Mouse (Mus musculus): Measurements from ENCODE around the gene Shc4. TPM values are rescaled to one million over a fixed set of nuclear protein-coding genes. Genes with fewer than 3 reads are reported as not detected.

The Shc4 gene
- 0.71 and 0.77 TPM in 2 replicates for polyA plus RNA-seq (2014; fragmentation: Nextera tagmentation; extraction: Ambion mirVana)

DNA sequence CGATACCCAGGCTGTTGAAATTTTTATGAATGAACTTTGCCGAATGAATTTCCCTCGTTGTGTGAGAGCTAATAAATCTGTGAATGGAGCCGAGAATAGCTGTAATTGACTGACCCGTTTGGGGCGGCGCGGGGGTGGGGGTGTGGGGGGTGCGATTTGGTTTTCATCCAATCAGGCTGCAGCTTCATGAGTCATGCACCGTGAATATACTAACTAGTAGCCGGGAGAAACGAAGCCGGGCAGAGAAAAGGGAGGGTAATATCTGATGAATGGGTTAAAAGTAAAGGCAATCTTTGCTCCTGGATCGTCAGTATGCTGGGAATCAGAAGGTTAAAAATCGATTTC lies at the start of gene Shc4:
TSS of gene Shc4 (minus strand) at position 63 of the 345 bp plus-strand sequence.
- Histone ChIP-seq H3K9ac (ENCODE audit: low read depth, low read length) (no peak within 1 kb of the TSS), H3K27ac (ENCODE audit: low read depth, low read length) (no peak within 1 kb of the TSS), H3K27me3 (replicated peaks; ENCODE audit: control insufficient read depth, insufficient read depth, low read length) (peaks cover 44% of the 10 kb centered on the region), H3K36me3 (ENCODE audit: control insufficient read depth, insufficient read depth, low read length) (no peaks in the 10 kb centered on the region), H3K4me3 (ENCODE audit: low read depth, low read length) (peak within 1 kb of the TSS; percentile 50), H3K4me2 (peak within 1 kb of the TSS; percentile 83), H3K9me3 (ENCODE audit: control insufficient read depth, low read length) (no peaks in the 10 kb centered on the region), H3K4me1 (replicated peaks; ENCODE audit: control insufficient read depth, insufficient read depth, low read length) (no peaks in the 10 kb centered on the region; the same call in 1 of the 2 replicates)
- ATAC-seq (replicated peaks; ENCODE audit: low FRiP score) (0 out of 2 replicates have a peak, but pooled peaks have one; percentile 37), DNase-seq (ENCODE audit: low spot score) (no peak)
- under 1% methylated on average over 15 of the region's 15 CpGs for WGBS

DNA sequence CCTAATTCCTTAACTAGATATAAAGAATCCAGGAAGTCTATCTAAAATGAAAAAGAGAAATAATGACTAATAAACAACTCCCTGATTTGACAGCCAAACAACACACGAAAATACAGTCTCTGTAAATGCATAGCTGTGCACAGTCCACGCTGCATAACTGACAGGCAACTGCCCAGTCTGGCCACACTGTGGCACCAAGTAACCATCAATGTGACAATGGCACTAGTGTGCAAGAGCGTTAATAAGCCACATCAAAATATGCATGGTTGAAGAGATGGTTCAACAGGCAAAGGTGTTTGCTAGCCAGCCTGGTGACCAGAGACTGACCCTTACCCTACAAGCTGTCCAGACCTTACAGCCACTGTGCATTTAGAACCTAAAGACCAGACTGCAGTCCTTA lies 41.1 kb upstream of the Shc4 start:
- Histone ChIP-seq H3K36me3 (ENCODE audit: control insufficient read depth, insufficient read depth, low read length) (peaks cover 9% of the 10 kb centered on the region; the same call in 1 of the 2 replicates), H3K9me3 (ENCODE audit: control insufficient read depth, low read length) (no peaks in the 10 kb centered on the region), H3K4me1 (replicated peaks; ENCODE audit: control insufficient read depth, insufficient read depth, low read length) (no peaks in the 10 kb centered on the region), H3K27ac (ENCODE audit: low read depth, low read length) (no peak overlapping the region), H3K4me2 (no peak overlapping the region), H3K4me3 (ENCODE audit: low read depth, low read length) (no peak overlapping the region), H3K27me3 (replicated peaks; ENCODE audit: control insufficient read depth, insufficient read depth, low read length) (no peaks in the 10 kb centered on the region), H3K9ac (ENCODE audit: low read depth, low read length) (no peak overlapping the region)
- DNase-seq (ENCODE audit: low spot score) (no peak), ATAC-seq (replicated peaks; ENCODE audit: low FRiP score) (no peak)
- WGBS, result 82% methylated on average over 3 of the region's 3 CpGs

- no peak overlapping the region for H3K4me3 ChIP-seq (ENCODE audit: low read depth, low read length)
- no peaks in the 10 kb centered on the region for H3K9me3 ChIP-seq (ENCODE audit: control insufficient read depth, low read length)
- H3K4me2 ChIP-seq, result no peak overlapping the region
- no peaks in the 10 kb centered on the region for H3K27me3 ChIP-seq (replicated peaks; ENCODE audit: control insufficient read depth, insufficient read depth, low read length)
- peaks cover 9% of the 10 kb centered on the region; the same call in 1 of the 2 replicates for H3K36me3 ChIP-seq (ENCODE audit: control insufficient read depth, insufficient read depth, low read length)
- WGBS, result 93% methylated on average over 5 of the region's 5 CpGs
- no peak overlapping the region for H3K27ac ChIP-seq (ENCODE audit: low read depth, low read length)
- DNase-seq (ENCODE audit: low spot score), result no peak
- H3K4me1 ChIP-seq (replicated peaks; ENCODE audit: control insufficient read depth, insufficient read depth, low read length), result no peaks in the 10 kb centered on the region
- no peak overlapping the region for H3K9ac ChIP-seq (ENCODE audit: low read depth, low read length)
- ATAC-seq (replicated peaks; ENCODE audit: low FRiP score), result no peak
Observed at GRCm38 (mm10) chr2:125764531-125764930, 40.6 kb upstream of the Shc4 start.

- Histone ChIP-seq H3K4me1 (replicated peaks; ENCODE audit: control insufficient read depth, insufficient read depth, low read length) (no peaks in the 10 kb centered on the region), H3K27me3 (replicated peaks; ENCODE audit: control insufficient read depth, insufficient read depth, low read length) (no peaks in the 10 kb centered on the region), H3K4me3 (ENCODE audit: low read depth, low read length) (no peak overlapping the region), H3K9me3 (ENCODE audit: control insufficient read depth, low read length) (no peaks in the 10 kb centered on the region), H3K4me2 (no peak overlapping the region), H3K36me3 (ENCODE audit: control insufficient read depth, insufficient read depth, low read length) (peaks cover 29% of the 10 kb centered on the region), H3K9ac (ENCODE audit: low read depth, low read length) (no peak overlapping the region), H3K27ac (ENCODE audit: low read depth, low read length) (no peak overlapping the region)
- 96% methylated on average over 2 of the region's 2 CpGs for WGBS
- no peak for ATAC-seq (replicated peaks; ENCODE audit: low FRiP score)
- DNase-seq (ENCODE audit: low spot score), result no peak
Observed at GRCm38 (mm10) chr2:125749330-125749729, 25.4 kb upstream of the Shc4 start.

DNA sequence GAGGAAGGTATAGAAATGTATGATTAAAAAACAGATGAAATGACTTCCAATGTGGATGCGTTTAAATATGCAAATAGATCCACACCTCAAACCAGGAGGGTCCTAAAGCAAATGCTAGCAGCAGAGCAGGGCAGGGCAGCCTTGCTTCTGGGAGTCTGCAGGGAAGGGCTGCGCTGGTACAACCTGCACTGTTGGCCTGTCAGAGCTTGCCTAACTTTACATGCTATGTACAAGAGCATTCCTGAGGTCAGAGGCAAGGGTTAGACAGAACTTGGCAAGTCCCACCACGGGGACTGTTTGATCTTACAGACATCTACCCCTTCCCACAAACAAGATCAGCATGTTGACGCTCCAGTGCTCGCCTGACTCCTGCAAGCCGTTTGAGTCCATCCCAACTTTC lies 15.4 kb upstream of the Shc4 start:
- 86% methylated on average over 6 of the region's 6 CpGs for WGBS

GRCm38 (mm10) chr2:125738718-125739117 lies 14.8 kb upstream of the Shc4 start:
- no peak for ATAC-seq (replicated peaks; ENCODE audit: low FRiP score)
- H3K4me2 ChIP-seq, result no peak overlapping the region
- H3K27ac ChIP-seq (ENCODE audit: low read depth, low read length), result no peak overlapping the region
- no peak overlapping the region for H3K4me3 ChIP-seq (ENCODE audit: low read depth, low read length)
- 82% methylated on average over 5 of the region's 5 CpGs for WGBS
- no peaks in the 10 kb centered on the region for H3K27me3 ChIP-seq (replicated peaks; ENCODE audit: control insufficient read depth, insufficient read depth, low read length)
- H3K36me3 ChIP-seq (ENCODE audit: control insufficient read depth, insufficient read depth, low read length), result peaks cover 4% of the 10 kb centered on the region; the same call in 1 of the 2 replicates
- no peak overlapping the region for H3K9ac ChIP-seq (ENCODE audit: low read depth, low read length)
- peaks cover 2% of the 10 kb centered on the region; the same call in 1 of the 2 replicates for H3K4me1 ChIP-seq (replicated peaks; ENCODE audit: control insufficient read depth, insufficient read depth, low read length)
- no peaks in the 10 kb centered on the region for H3K9me3 ChIP-seq (ENCODE audit: control insufficient read depth, low read length)
- DNase-seq (ENCODE audit: low spot score), result no peak

More for the DNA sequence above, 15.4 kb upstream of the Shc4 start:
- Histone ChIP-seq H3K4me2 (no peak overlapping the region), H3K27me3 (replicated peaks; ENCODE audit: control insufficient read depth, insufficient read depth, low read length) (no peaks in the 10 kb centered on the region), H3K27ac (ENCODE audit: low read depth, low read length) (no peak overlapping the region), H3K4me3 (ENCODE audit: low read depth, low read length) (no peak overlapping the region), H3K9ac (ENCODE audit: low read depth, low read length) (no peak overlapping the region), H3K9me3 (ENCODE audit: control insufficient read depth, low read length) (no peaks in the 10 kb centered on the region), H3K4me1 (replicated peaks; ENCODE audit: control insufficient read depth, insufficient read depth, low read length) (peaks cover 2% of the 10 kb centered on the region; the same call in 1 of the 2 replicates), H3K36me3 (ENCODE audit: control insufficient read depth, insufficient read depth, low read length) (peaks cover 8% of the 10 kb centered on the region)
- ATAC-seq (replicated peaks; ENCODE audit: low FRiP score) (no peak), DNase-seq (ENCODE audit: low spot score) (no peak)

GRCm38 (mm10) chr2:125736025-125736343 lies 12.0 kb upstream of the Shc4 start:
- Histone ChIP-seq H3K27me3 (replicated peaks; ENCODE audit: control insufficient read depth, insufficient read depth, low read length) (peaks cover 2% of the 10 kb centered on the region; the same call in 1 of the 2 replicates), H3K4me2 (no peak overlapping the region), H3K9me3 (ENCODE audit: control insufficient read depth, low read length) (no peaks in the 10 kb centered on the region), H3K4me3 (ENCODE audit: low read depth, low read length) (no peak overlapping the region), H3K36me3 (ENCODE audit: control insufficient read depth, insufficient read depth, low read length) (no peaks in the 10 kb centered on the region), H3K4me1 (replicated peaks; ENCODE audit: control insufficient read depth, insufficient read depth, low read length) (peaks cover 2% of the 10 kb centered on the region; the same call in 1 of the 2 replicates), H3K27ac (ENCODE audit: low read depth, low read length) (no peak overlapping the region), H3K9ac (ENCODE audit: low read depth, low read length) (no peak overlapping the region)
- peak; percentile 38; the same call in 1 of the 2 replicates for ATAC-seq (replicated peaks; ENCODE audit: low FRiP score)
- no peak for DNase-seq (ENCODE audit: low spot score)

DNA sequence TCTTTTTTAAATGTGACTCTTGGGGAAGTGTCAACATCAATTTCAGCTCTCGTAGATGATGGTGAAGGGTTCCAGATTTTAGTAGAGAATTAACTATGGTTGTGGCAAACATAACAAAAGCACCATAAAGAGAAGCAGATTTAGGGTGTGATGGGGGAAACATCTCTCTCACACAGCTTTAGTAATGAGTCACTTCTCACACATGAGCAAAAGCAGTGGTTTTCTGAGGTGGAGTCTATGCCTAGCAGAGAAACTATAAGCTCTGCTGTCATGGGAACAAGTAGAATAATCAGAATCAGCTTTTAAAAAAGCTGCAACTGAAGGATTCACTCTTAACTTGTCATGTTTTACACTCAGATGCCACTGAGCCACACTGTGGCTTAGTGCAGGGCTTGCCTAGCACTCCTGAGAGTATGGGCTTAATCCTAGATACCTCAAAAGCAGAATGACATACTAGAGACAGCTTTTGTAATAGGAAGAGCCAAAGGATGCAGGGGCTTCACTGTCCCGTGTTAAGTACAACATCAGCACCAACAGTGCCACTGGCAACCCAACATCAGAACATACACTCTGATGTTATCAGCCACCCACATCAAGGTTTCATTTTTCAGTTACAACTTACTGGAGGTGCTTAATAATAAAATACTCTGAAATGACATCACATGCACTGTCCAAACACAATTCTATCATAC lies 11.5 kb upstream of the Shc4 start:
- no peak overlapping the region for H3K4me2 ChIP-seq
- no peaks in the 10 kb centered on the region for H3K9me3 ChIP-seq (ENCODE audit: control insufficient read depth, low read length)
- DNase-seq (ENCODE audit: low spot score), result no peak
- WGBS, result 61% methylated on average over 2 of the region's 2 CpGs
- no peak for ATAC-seq (replicated peaks; ENCODE audit: low FRiP score)
- no peak overlapping the region for H3K9ac ChIP-seq (ENCODE audit: low read depth, low read length)
- peaks cover 2% of the 10 kb centered on the region; the same call in 1 of the 2 replicates for H3K4me1 ChIP-seq (replicated peaks; ENCODE audit: control insufficient read depth, insufficient read depth, low read length)
- H3K27ac ChIP-seq (ENCODE audit: low read depth, low read length), result no peak overlapping the region
- no peak overlapping the region for H3K4me3 ChIP-seq (ENCODE audit: low read depth, low read length)
- H3K27me3 ChIP-seq (replicated peaks; ENCODE audit: control insufficient read depth, insufficient read depth, low read length), result peaks cover 6% of the 10 kb centered on the region; the same call in 1 of the 2 replicates
- H3K36me3 ChIP-seq (ENCODE audit: control insufficient read depth, insufficient read depth, low read length), result no peaks in the 10 kb centered on the region

GRCm38 (mm10) chr2:125734741-125735140 lies 10.8 kb upstream of the Shc4 start:
- no peaks in the 10 kb centered on the region for H3K36me3 ChIP-seq (ENCODE audit: control insufficient read depth, insufficient read depth, low read length)
- no peak for DNase-seq (ENCODE audit: low spot score)
- no peak overlapping the region for H3K4me2 ChIP-seq
- H3K4me1 ChIP-seq (replicated peaks; ENCODE audit: control insufficient read depth, insufficient read depth, low read length), result peaks cover 2% of the 10 kb centered on the region; the same call in 1 of the 2 replicates
- no peak for ATAC-seq (replicated peaks; ENCODE audit: low FRiP score)
- H3K27me3 ChIP-seq (replicated peaks; ENCODE audit: control insufficient read depth, insufficient read depth, low read length), result peaks cover 6% of the 10 kb centered on the region; the same call in 1 of the 2 replicates
- no peak overlapping the region for H3K27ac ChIP-seq (ENCODE audit: low read depth, low read length)
- no peaks in the 10 kb centered on the region for H3K9me3 ChIP-seq (ENCODE audit: control insufficient read depth, low read length)
- no peak overlapping the region for H3K9ac ChIP-seq (ENCODE audit: low read depth, low read length)
- H3K4me3 ChIP-seq (ENCODE audit: low read depth, low read length), result no peak overlapping the region

Measured in liver, embryonic 11.5 days (tissue).